Mouse (Mus musculus): Measurements from ENCODE around the gene Fsd1l. TPM values are rescaled to one million over a fixed set of nuclear protein-coding genes. Genes with fewer than 3 reads are reported as not detected.
A peak's percentile ranks its signal among the peaks of the same experiment; 100 is the strongest.

The Fsd1l gene
- total RNA-seq (2014; rRNA removed) (0.54 and 0.74 TPM in 2 replicates), polyA plus RNA-seq (2012; rRNA removed) (0.02 and 0.05 TPM in 2 replicates)

DNA sequence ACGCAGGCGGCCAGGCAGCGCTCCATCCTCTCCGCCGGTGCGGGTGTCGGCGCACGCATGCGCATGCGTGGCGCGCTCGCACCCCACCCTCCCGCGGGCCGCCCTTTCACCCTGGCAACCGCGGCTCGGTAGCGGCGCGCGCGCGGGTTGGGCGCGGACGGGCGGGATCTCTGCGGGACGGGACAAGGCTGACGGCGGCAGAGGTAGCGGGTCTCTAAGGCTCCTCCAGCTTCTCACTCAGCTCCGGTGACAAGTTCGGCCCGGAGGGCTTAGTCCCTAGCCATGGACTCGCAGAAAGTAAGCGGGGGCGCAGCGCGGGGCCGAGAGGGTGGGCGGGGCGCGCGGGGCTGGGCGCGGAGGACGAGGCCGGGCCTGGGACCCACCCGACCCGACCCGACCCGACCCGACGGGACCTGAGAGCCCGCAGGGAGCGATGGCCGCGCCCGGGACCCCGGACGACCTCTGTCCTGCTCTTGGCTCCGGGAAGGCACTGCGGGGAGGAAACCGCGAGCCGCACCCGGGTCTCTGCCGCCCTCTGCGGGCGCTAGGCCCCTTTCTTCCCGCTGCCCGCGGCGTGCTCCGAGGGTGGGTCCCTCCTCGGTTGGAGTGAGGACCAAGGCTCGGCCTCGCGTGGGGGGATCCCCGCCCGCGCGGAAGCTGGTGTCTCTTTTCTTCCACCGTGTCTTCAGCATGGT is at the start of gene Fsd1l:
Fsd1l (plus strand) TSS at position 156 of the 695 bp plus-strand sequence.
- peak; percentile 1 for DNase-seq (ENCODE audit: extremely low read depth, low read depth, low spot score)
- Histone ChIP-seq H3K27me3 (ENCODE audit: control insufficient read depth, insufficient read depth, low read length) (no peaks in the 10 kb centered on the region), H3K9ac (ENCODE audit: low read depth, low read length) (peak within 1 kb of the TSS; percentile 70), H3K36me3 (ENCODE audit: control insufficient read depth, insufficient read depth, low read length) (no peaks in the 10 kb centered on the region), H3K4me3 (ENCODE audit: insufficient read depth, low read depth, low read length) (peak within 1 kb of the TSS; percentile 86), H3K27ac (replicated peaks; ENCODE audit: insufficient read depth, low read depth, low read length) (no peak within 1 kb of the TSS), H3K4me1 (ENCODE audit: control insufficient read depth, insufficient read depth, low read length) (peaks cover 5% of the 10 kb centered on the region; the same call in 1 of the 2 replicates), H3K79me2 (ENCODE audit: control insufficient read depth, insufficient read depth, low read length) (no peaks in the 10 kb centered on the region)
- TF ChIP-seq CTCF (IDR thresholded peaks at IDR 0.05; ENCODE audit: low read depth, low read length): peak; percentile 43; the same call in 1 of the 2 replicates
- no peak for TF ChIP-seq POLR2A (IDR thresholded peaks at IDR 0.05; ENCODE audit: extremely low read depth, insufficient read depth, low read length)
- WGBS: under 1% methylated on average over 88 of the region's 88 CpGs

- peaks cover 7% of the 10 kb centered on the region; the same call in 1 of the 2 replicates for H3K4me1 ChIP-seq (ENCODE audit: control insufficient read depth, insufficient read depth, low read length)
- no peak overlapping the region for H3K9ac ChIP-seq (ENCODE audit: low read depth, low read length)
- no peak overlapping the region for H3K27ac ChIP-seq (replicated peaks; ENCODE audit: insufficient read depth, low read depth, low read length)
- DNase-seq (ENCODE audit: extremely low read depth, low read depth, low spot score): no peak
- no peak overlapping the region for H3K4me3 ChIP-seq (ENCODE audit: insufficient read depth, low read depth, low read length)
- H3K36me3 ChIP-seq (ENCODE audit: control insufficient read depth, insufficient read depth, low read length): no peaks in the 10 kb centered on the region
- TF ChIP-seq POLR2A (IDR thresholded peaks at IDR 0.05; ENCODE audit: extremely low read depth, insufficient read depth, low read length): no peak
- no peak for TF ChIP-seq CTCF (IDR thresholded peaks at IDR 0.05; ENCODE audit: low read depth, low read length)
- no peaks in the 10 kb centered on the region for H3K27me3 ChIP-seq (ENCODE audit: control insufficient read depth, insufficient read depth, low read length)
- H3K79me2 ChIP-seq (ENCODE audit: control insufficient read depth, insufficient read depth, low read length): no peaks in the 10 kb centered on the region
Observed at GRCm38 (mm10) chr4:53587676-53588075, 43.6 kb upstream of the Fsd1l start.

DNA sequence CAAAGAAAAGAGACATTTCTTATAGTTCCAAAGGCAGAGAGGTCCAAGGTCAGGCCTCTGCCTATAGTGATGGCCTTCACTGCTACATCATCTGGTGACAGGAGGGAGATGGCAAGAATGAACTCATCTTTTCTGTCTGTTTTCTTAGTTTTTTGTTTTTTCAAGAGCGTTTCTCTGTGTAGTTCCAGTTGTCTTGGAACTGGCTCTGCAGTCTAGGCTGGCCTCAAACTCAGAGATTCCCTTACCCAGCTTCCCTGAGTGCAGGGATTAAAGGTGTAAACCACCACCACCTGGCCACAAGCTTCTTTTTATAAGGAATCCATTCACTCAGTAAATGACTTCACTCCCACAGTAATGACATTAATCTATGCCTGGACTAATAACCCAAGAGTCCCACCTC is 42.3 kb upstream of the Fsd1l start:
- Histone ChIP-seq H3K79me2 (ENCODE audit: control insufficient read depth, insufficient read depth, low read length) (no peaks in the 10 kb centered on the region), H3K4me1 (ENCODE audit: control insufficient read depth, insufficient read depth, low read length) (peaks cover 7% of the 10 kb centered on the region; the same call in 1 of the 2 replicates), H3K9ac (ENCODE audit: low read depth, low read length) (no peak overlapping the region), H3K4me3 (ENCODE audit: insufficient read depth, low read depth, low read length) (no peak overlapping the region), H3K27me3 (ENCODE audit: control insufficient read depth, insufficient read depth, low read length) (no peaks in the 10 kb centered on the region), H3K27ac (replicated peaks; ENCODE audit: insufficient read depth, low read depth, low read length) (no peak overlapping the region), H3K36me3 (ENCODE audit: control insufficient read depth, insufficient read depth, low read length) (no peaks in the 10 kb centered on the region)
- TF ChIP-seq CTCF (IDR thresholded peaks at IDR 0.05; ENCODE audit: low read depth, low read length) (no peak), POLR2A (IDR thresholded peaks at IDR 0.05; ENCODE audit: extremely low read depth, insufficient read depth, low read length) (no peak)
- no peak for DNase-seq (ENCODE audit: extremely low read depth, low read depth, low spot score)
- 88% methylated on average over 1 of the region's 1 CpGs for WGBS

GRCm38 (mm10) chr4:53589466-53589865 is 41.8 kb upstream of the Fsd1l start:
- no peak for TF ChIP-seq POLR2A (IDR thresholded peaks at IDR 0.05; ENCODE audit: extremely low read depth, insufficient read depth, low read length)
- no peak for TF ChIP-seq CTCF (IDR thresholded peaks at IDR 0.05; ENCODE audit: low read depth, low read length)

DNA sequence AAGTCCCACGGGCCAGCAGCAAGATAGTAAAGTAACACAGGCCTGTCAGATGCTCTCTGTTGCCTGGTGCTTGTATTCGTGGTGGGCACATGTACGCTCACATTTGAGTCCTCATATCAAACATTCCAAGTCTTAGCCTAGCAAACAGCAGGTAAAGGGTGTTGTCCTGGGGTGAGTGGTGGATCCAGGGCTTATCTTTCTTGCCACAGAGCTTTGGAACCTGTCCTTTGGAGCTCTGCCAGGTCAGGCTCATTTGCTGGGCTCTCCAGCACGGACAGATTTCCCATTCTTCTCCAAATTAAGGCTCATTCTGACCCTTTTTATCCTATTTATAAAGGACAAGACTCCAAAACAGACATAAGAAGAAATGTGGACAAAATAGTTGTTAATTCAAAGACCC is 41.1 kb upstream of the Fsd1l start:
- peak; percentile 66 for DNase-seq (ENCODE audit: extremely low read depth, low read depth, low spot score)
- no peak overlapping the region for H3K4me3 ChIP-seq (ENCODE audit: insufficient read depth, low read depth, low read length)
- no peaks in the 10 kb centered on the region for H3K79me2 ChIP-seq (ENCODE audit: control insufficient read depth, insufficient read depth, low read length)
- no peaks in the 10 kb centered on the region for H3K36me3 ChIP-seq (ENCODE audit: control insufficient read depth, insufficient read depth, low read length)
- H3K4me1 ChIP-seq (ENCODE audit: control insufficient read depth, insufficient read depth, low read length): peaks cover 10% of the 10 kb centered on the region; the same call in 1 of the 2 replicates
- H3K27me3 ChIP-seq (ENCODE audit: control insufficient read depth, insufficient read depth, low read length): no peaks in the 10 kb centered on the region
- H3K27ac ChIP-seq (replicated peaks; ENCODE audit: insufficient read depth, low read depth, low read length): no peak overlapping the region
- no peak for TF ChIP-seq POLR2A (IDR thresholded peaks at IDR 0.05; ENCODE audit: extremely low read depth, insufficient read depth, low read length)
- no peak for TF ChIP-seq CTCF (IDR thresholded peaks at IDR 0.05; ENCODE audit: low read depth, low read length)
- H3K9ac ChIP-seq (ENCODE audit: low read depth, low read length): no peak overlapping the region
- 18% methylated on average over 4 of the region's 4 CpGs for WGBS

More at GRCm38 (mm10) chr4:53589466-53589865, 41.8 kb upstream of the Fsd1l start:
- Histone ChIP-seq H3K4me3 (ENCODE audit: insufficient read depth, low read depth, low read length) (no peak overlapping the region), H3K36me3 (ENCODE audit: control insufficient read depth, insufficient read depth, low read length) (no peaks in the 10 kb centered on the region), H3K79me2 (ENCODE audit: control insufficient read depth, insufficient read depth, low read length) (no peaks in the 10 kb centered on the region), H3K4me1 (ENCODE audit: control insufficient read depth, insufficient read depth, low read length) (peaks cover 7% of the 10 kb centered on the region; the same call in 1 of the 2 replicates), H3K27me3 (ENCODE audit: control insufficient read depth, insufficient read depth, low read length) (no peaks in the 10 kb centered on the region), H3K27ac (replicated peaks; ENCODE audit: insufficient read depth, low read depth, low read length) (no peak overlapping the region), H3K9ac (ENCODE audit: low read depth, low read length) (no peak overlapping the region)
- DNase-seq (ENCODE audit: extremely low read depth, low read depth, low spot score): no peak
- 98% methylated on average over 4 of the region's 4 CpGs for WGBS

Measured in liver, adult 2 months (tissue).